Mouse (Mus musculus) hindbrain, embryonic 14.5 days (tissue): ENCODE data around the gene Spaca9. TPM values are rescaled to one million over a fixed set of nuclear protein-coding genes. Genes with fewer than 3 reads are reported as not detected.

ENCODE experiments used
- ATAC-seq: fragments of 200-750 bp; cut with Nextera tagmentation; 2 replicates; pipeline ENCODE4 v1.8.0; 2017; ENCODE audit warnings: moderate number of reproducible peaks, mild to moderate bottlenecking, moderate TSS enrichment, moderate library complexity; ENCODE audit not compliant: low FRiP score
- DNase-seq: peaks from one replicate; pipeline ENCODE4 v3.0.0-alpha.2; 2015; ENCODE audit warnings: low spot score
- H3K27ac ChIP-seq: fragments of 300-500 bp; sonication (generic); 2 replicates; pipeline ENCODE4 v1.5.1; 2014; ENCODE audit warnings: mild to moderate bottlenecking, moderate library complexity
- H3K27me3 ChIP-seq: fragments of 300-500 bp; sonication (generic); 2 replicates; pipeline ENCODE4 v1.6.1; 2014; ENCODE audit warnings: mild to moderate bottlenecking, low read length, mixed read lengths; ENCODE audit not compliant: control insufficient read depth, insufficient read depth
- H3K36me3 ChIP-seq: fragments of 300-500 bp; sonication (generic); replicated peaks from 2 replicates; pipeline ENCODE4 v1.6.1; 2014; ENCODE audit not compliant: control insufficient read depth, insufficient read depth
- H3K4me1 ChIP-seq: fragments of 300-500 bp; sonication (generic); replicated peaks from 2 replicates; pipeline ENCODE4 v1.6.1; 2014; ENCODE audit warnings: antibody characterized with exemption, low read length, mixed read lengths; ENCODE audit not compliant: control insufficient read depth, insufficient read depth
- H3K4me2 ChIP-seq: fragments of 300-500 bp; sonication (generic); replicated peaks from 2 replicates; pipeline ENCODE4 v1.6.1; 2014; ENCODE audit warnings: mild to moderate bottlenecking, moderate library complexity
- H3K4me3 ChIP-seq: fragments of 300-500 bp; sonication (generic); replicated peaks from 2 replicates; pipeline ENCODE4 v1.5.1; 2014; ENCODE audit warnings: mild to moderate bottlenecking, low read length
- H3K9ac ChIP-seq: fragments of 300-500 bp; sonication (generic); 2 replicates; pipeline ENCODE4 v1.6.1; 2014
- H3K9me3 ChIP-seq: fragments of 300-500 bp; sonication (generic); 2 replicates; pipeline ENCODE4 v1.6.1; 2016; ENCODE audit warnings: low read length; ENCODE audit not compliant: control insufficient read depth
- WGBS: fragments of 180-500 bp; shearing (Covaris S2); extraction: QIAGEN DNeasy Blood & Tissue Kit; methylation state at CpG from one replicate; pipeline ENCODE4 v1.1.7; 2014; 5-methylcytosine and 5-hydroxymethylcytosine counted together
- polyA plus RNA-seq: library from polyadenylated mRNA; unstranded; fragments of >200 nt; fragmentation: Nextera tagmentation; extraction: Ambion mirVana; gene quantifications from 2 replicates; pipeline ENCODE4 v1.2.1, GENCODE M21; 2014

The Spaca9 gene
- polyA plus RNA-seq, 1 experiment from 2014 or later = 6.2 TPM

GRCm38 (mm10) chr2:28685895-28686294 lies 13.6 kb downstream of the Spaca9 start:
- ATAC-seq = no peak
- WGBS = 93% methylated on average over 7 of the region's 7 CpGs
- no peaks in the 10 kb centered on the region for H3K27me3 ChIP-seq

GRCm38 (mm10) chr2:28681718-28682117 lies 17.8 kb downstream of the Spaca9 start:
- no peak overlapping the region for H3K4me2 ChIP-seq
- H3K36me3 ChIP-seq = peaks cover 100% of the 10 kb centered on the region
- no peaks in the 10 kb centered on the region for H3K9me3 ChIP-seq
- 84% methylated on average over 4 of the region's 4 CpGs for WGBS
- H3K27me3 ChIP-seq = no peaks in the 10 kb centered on the region
- no peaks in the 10 kb centered on the region for H3K4me1 ChIP-seq
- no peak overlapping the region for H3K27ac ChIP-seq
- no peak overlapping the region for H3K4me3 ChIP-seq
- no peak overlapping the region for H3K9ac ChIP-seq
- ATAC-seq = no peak
- no peak for DNase-seq

More at GRCm38 (mm10) chr2:28685895-28686294, 13.6 kb downstream of the Spaca9 start:
- Histone ChIP-seq H3K36me3 (peaks cover 84% of the 10 kb centered on the region), H3K27ac (no peak overlapping the region), H3K9ac (no peak overlapping the region), H3K9me3 (no peaks in the 10 kb centered on the region), H3K4me2 (no peak overlapping the region), H3K4me3 (no peak overlapping the region), H3K4me1 (no peaks in the 10 kb centered on the region)
- no peak for DNase-seq

GRCm38 (mm10) chr2:28680710-28681109 lies 18.8 kb downstream of the Spaca9 start:
- H3K36me3 ChIP-seq = peaks cover 100% of the 10 kb centered on the region
- H3K9me3 ChIP-seq = no peaks in the 10 kb centered on the region
- WGBS = 24% methylated on average over 4 of the region's 4 CpGs
- H3K4me1 ChIP-seq = no peaks in the 10 kb centered on the region
- DNase-seq (peak; percentile 69), ATAC-seq (no peak)
- no peak overlapping the region for H3K4me3 ChIP-seq
- no peak overlapping the region for H3K27ac ChIP-seq
- H3K27me3 ChIP-seq = no peaks in the 10 kb centered on the region
- no peak overlapping the region for H3K4me2 ChIP-seq
- H3K9ac ChIP-seq = no peak overlapping the region

DNA sequence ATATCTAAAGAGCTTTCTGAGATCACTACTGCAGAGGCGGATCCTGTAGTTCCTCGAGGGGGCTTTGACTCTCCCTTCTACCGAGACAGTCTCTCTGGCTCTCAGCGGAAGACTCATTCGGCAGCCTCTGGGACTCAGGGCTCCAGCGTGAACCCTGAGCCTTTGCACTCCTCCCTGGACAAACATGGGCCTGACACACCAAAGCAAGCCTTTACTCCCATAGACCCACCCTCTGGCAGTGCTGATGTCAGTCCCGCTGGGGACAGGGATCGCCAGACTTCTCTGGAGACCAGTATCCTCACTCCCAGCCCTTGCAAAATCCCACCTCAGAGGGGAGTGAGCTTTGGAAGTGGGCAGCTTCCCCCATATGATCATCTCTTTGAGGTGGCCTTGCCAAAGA lies 23.5 kb downstream of the Spaca9 start:
- Histone ChIP-seq H3K27me3 (no peaks in the 10 kb centered on the region), H3K9me3 (no peaks in the 10 kb centered on the region), H3K4me2 (no peak overlapping the region), H3K9ac (no peak overlapping the region), H3K36me3 (peaks cover 98% of the 10 kb centered on the region), H3K27ac (no peak overlapping the region), H3K4me3 (no peak overlapping the region), H3K4me1 (no peaks in the 10 kb centered on the region)
- DNase-seq (no peak), ATAC-seq (no peak)
- WGBS = 93% methylated on average over 8 of the region's 8 CpGs

GRCm38 (mm10) chr2:28671438-28671837 lies 28.1 kb downstream of the Spaca9 start:
- Histone ChIP-seq H3K9ac (no peak overlapping the region), H3K4me3 (no peak overlapping the region), H3K27me3 (no peaks in the 10 kb centered on the region), H3K4me1 (no peaks in the 10 kb centered on the region), H3K4me2 (no peak overlapping the region), H3K36me3 (peaks cover 96% of the 10 kb centered on the region), H3K9me3 (no peaks in the 10 kb centered on the region), H3K27ac (no peak overlapping the region)
- ATAC-seq = no peak
- no peak for DNase-seq
- 100% methylated on average over 2 of the region's 2 CpGs for WGBS

DNA sequence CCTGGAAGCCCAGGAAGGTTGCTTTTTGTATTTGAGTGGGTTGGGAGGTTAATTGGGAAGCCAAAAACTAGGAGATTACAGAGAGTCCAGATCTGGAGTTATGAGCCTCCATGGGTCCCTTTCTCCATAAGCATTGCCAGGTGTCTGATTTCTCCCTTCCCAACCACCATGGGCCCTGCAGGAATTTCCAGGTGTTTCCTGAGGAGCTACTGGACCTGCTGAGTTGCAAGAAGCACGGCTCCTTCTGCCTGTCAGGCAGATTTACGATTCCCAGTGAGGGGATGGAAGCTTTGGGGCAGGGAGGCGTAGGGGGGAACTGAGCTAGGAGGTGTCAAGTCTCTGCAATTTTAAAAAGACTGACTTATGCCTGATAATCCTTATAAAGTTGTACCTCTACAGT lies 33.7 kb downstream of the Spaca9 start:
- ATAC-seq (no peak), DNase-seq (no peak)
- Histone ChIP-seq H3K27ac (no peak overlapping the region), H3K36me3 (peaks cover 98% of the 10 kb centered on the region), H3K9ac (no peak overlapping the region), H3K4me3 (no peak overlapping the region), H3K9me3 (no peaks in the 10 kb centered on the region), H3K4me1 (no peaks in the 10 kb centered on the region), H3K27me3 (no peaks in the 10 kb centered on the region), H3K4me2 (no peak overlapping the region)
- WGBS = 83% methylated on average over 3 of the region's 3 CpGs

DNA sequence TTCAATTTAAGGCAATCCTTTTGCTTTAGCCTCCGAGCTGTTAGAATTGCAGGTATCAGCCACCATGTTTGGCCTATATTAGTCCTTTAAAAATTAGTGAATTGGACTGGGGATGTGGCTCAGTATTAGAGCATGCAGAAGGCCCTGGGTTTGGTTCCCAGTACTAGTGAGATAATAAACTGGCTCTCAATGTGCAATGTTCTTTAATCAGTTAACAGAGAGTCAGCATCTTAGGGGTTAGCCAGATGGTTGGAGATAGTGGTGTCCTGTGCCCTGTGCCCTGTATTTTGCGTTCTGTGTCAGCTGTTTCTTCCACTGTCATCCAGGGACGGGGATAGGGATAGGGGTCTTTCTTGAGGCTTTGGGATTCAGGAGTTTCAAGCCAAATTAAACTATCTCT lies 36.6 kb downstream of the Spaca9 start:
- peaks cover 100% of the 10 kb centered on the region for H3K36me3 ChIP-seq
- no peaks in the 10 kb centered on the region for H3K27me3 ChIP-seq
- no peaks in the 10 kb centered on the region for H3K9me3 ChIP-seq
- no peak overlapping the region for H3K27ac ChIP-seq
- no peak for DNase-seq
- H3K9ac ChIP-seq = no peak overlapping the region
- no peak overlapping the region for H3K4me2 ChIP-seq
- 97% methylated on average over 3 of the region's 3 CpGs for WGBS
- no peak for ATAC-seq
- no peak overlapping the region for H3K4me3 ChIP-seq
- no peaks in the 10 kb centered on the region for H3K4me1 ChIP-seq

- H3K36me3 ChIP-seq = peaks cover 66% of the 10 kb centered on the region
- DNase-seq = no peak
- H3K27me3 ChIP-seq = no peaks in the 10 kb centered on the region
- no peak overlapping the region for H3K27ac ChIP-seq
- no peak overlapping the region for H3K9ac ChIP-seq
- no peak overlapping the region for H3K4me2 ChIP-seq
- WGBS = 75% methylated on average over 8 of the region's 8 CpGs
- ATAC-seq = no peak
- no peaks in the 10 kb centered on the region for H3K4me1 ChIP-seq
- no peaks in the 10 kb centered on the region for H3K9me3 ChIP-seq
- H3K4me3 ChIP-seq = no peak overlapping the region
Observed at GRCm38 (mm10) chr2:28656216-28656615, 43.3 kb downstream of the Spaca9 start.

DNA sequence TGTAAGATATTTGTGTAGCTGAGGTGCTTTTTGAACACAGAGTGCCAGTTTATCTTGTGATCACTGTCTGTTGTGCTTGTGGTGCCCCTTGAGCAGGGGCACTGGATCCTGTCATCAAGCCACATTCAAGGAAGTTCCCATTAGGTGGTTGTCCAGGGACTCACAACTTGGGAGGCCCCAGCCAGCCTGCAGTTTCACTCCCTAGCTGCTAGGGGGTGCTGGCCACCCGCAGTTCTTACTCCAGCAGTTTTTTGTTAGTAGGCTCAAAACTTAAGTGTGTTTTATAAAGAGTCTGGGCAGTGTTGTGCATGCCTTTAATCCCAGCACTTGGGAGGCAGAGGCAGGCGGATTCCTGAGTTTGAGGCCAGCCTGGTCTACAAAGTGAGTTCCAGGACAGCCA lies 45.2 kb downstream of the Spaca9 start:
- Histone ChIP-seq H3K9me3 (no peaks in the 10 kb centered on the region), H3K36me3 (peaks cover 46% of the 10 kb centered on the region)
- ATAC-seq = no peak

DNA sequence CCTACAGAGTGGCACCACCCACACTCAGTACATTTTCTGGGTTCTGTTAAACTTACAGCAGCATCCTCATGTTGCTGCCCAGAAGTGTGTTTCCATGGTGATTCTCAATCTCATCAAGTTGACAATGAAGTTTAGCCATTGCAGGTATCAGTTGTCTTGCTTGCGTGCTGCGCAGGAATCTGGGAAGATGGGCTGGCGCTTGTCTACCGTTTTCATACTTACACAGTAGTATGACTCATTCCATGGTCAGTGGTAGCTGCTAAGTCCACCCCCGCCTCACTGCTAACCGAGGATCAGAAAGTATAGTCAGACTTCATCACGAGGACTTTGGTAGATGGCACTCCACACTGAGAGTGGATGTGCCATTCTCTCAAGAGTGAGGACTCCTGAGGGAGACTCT lies 46.2 kb downstream of the Spaca9 start:
- H3K4me1 ChIP-seq = no peaks in the 10 kb centered on the region
- H3K4me3 ChIP-seq = no peak overlapping the region
- no peaks in the 10 kb centered on the region for H3K9me3 ChIP-seq
- H3K27ac ChIP-seq = no peak overlapping the region
- H3K27me3 ChIP-seq = no peaks in the 10 kb centered on the region
- H3K36me3 ChIP-seq = peaks cover 37% of the 10 kb centered on the region
- 95% methylated on average over 7 of the region's 7 CpGs for WGBS
- H3K9ac ChIP-seq = no peak overlapping the region
- DNase-seq (no peak), ATAC-seq (no peak)
- no peak overlapping the region for H3K4me2 ChIP-seq

More for the DNA sequence above, 45.2 kb downstream of the Spaca9 start:
- H3K9ac ChIP-seq = no peak overlapping the region
- H3K4me3 ChIP-seq = no peak overlapping the region
- 66% methylated on average over 2 of the region's 2 CpGs for WGBS
- no peak overlapping the region for H3K27ac ChIP-seq
- no peaks in the 10 kb centered on the region for H3K27me3 ChIP-seq
- no peak for DNase-seq
- H3K4me1 ChIP-seq = no peaks in the 10 kb centered on the region
- no peak overlapping the region for H3K4me2 ChIP-seq
